Mouse (Mus musculus) forebrain, embryonic 15.5 days (tissue): Measurements from ENCODE around the gene Il21. TPM values are rescaled to one million over a fixed set of nuclear protein-coding genes. Genes with fewer than 3 reads are reported as not detected.

Experiments used
- ATAC-seq: fragments of 200-750 bp; cut with Nextera tagmentation; replicated peaks from 2 replicates; pipeline ENCODE4 v1.8.0; 2017; ENCODE audit warnings: mild to moderate bottlenecking, moderate TSS enrichment, moderate library complexity
- H3K27ac ChIP-seq: fragments of 300-500 bp; sonication (generic); replicated peaks from 2 replicates; pipeline ENCODE4 v1.5.1; 2015; ENCODE audit warnings: mild to moderate bottlenecking, inconsistent platforms
- H3K27me3 ChIP-seq: fragments of 300-500 bp; sonication (generic); 2 replicates; pipeline ENCODE4 v1.6.1; 2015; ENCODE audit warnings: inconsistent platforms
- H3K36me3 ChIP-seq: fragments of 300-500 bp; sonication (generic); 2 replicates; pipeline ENCODE4 v1.6.1; 2015; ENCODE audit warnings: mild to moderate bottlenecking, inconsistent platforms
- H3K4me1 ChIP-seq: fragments of 300-500 bp; sonication (generic); 2 replicates; pipeline ENCODE4 v1.6.1; 2015; ENCODE audit warnings: inconsistent platforms
- H3K4me2 ChIP-seq: fragments of 300-500 bp; sonication (generic); replicated peaks from 2 replicates; pipeline ENCODE4 v1.6.1; 2015; ENCODE audit warnings: mild to moderate bottlenecking, inconsistent platforms
- H3K4me3 ChIP-seq: fragments of 300-500 bp; sonication (generic); 2 replicates; pipeline ENCODE4 v1.5.1; 2015; ENCODE audit warnings: mild to moderate bottlenecking, inconsistent platforms
- H3K9ac ChIP-seq: fragments of 300-500 bp; sonication (generic); replicated peaks from 2 replicates; pipeline ENCODE4 v1.6.1; 2015; ENCODE audit warnings: mild to moderate bottlenecking, inconsistent platforms
- H3K9me3 ChIP-seq: fragments of 300-500 bp; sonication (generic); 2 replicates; pipeline ENCODE4 v1.6.1; 2016; ENCODE audit warnings: inconsistent platforms
- WGBS: fragments of 180-500 bp; shearing (Covaris S2); methylation state at CpG from one replicate; pipeline ENCODE4 v1.1.7; 2015; ENCODE audit warnings: mixed read lengths; 5-methylcytosine and 5-hydroxymethylcytosine counted together
- polyA plus RNA-seq: library from polyadenylated mRNA; unstranded; fragments of >200 nt; fragmentation: Nextera tagmentation; extraction: Ambion mirVana; gene quantifications from 2 replicates; pipeline ENCODE4 v1.2.1, GENCODE M21; 2015

The Il21 gene
- not detected in 2 replicates for polyA plus RNA-seq

- ATAC-seq = no peak
- Histone ChIP-seq H3K9ac (no peak within 1 kb of the TSS), H3K4me1 (no peaks in the 10 kb centered on the region), H3K4me2 (no peak within 1 kb of the TSS), H3K27me3 (no peaks in the 10 kb centered on the region), H3K27ac (no peak within 1 kb of the TSS), H3K36me3 (no peaks in the 10 kb centered on the region), H3K4me3 (no peak within 1 kb of the TSS), H3K9me3 (no peaks in the 10 kb centered on the region)
- WGBS = 90% methylated on average over 7 of the region's 7 CpGs
Observed at GRCm38 (mm10) chr3:37232586-37233222, at the start of gene Il21. Gene Il21, minus strand, starts transcription at chr3:37232636.

GRCm38 (mm10) chr3:37280871-37281270 lies 48.4 kb upstream of the Il21 start:
- Histone ChIP-seq H3K4me3 (no peak overlapping the region), H3K4me1 (0 out of 2 replicates have a peak, but pooled peaks cover 5% of the 10 kb centered on the region), H3K9me3 (no peaks in the 10 kb centered on the region), H3K36me3 (no peaks in the 10 kb centered on the region), H3K4me2 (no peak overlapping the region), H3K27me3 (no peaks in the 10 kb centered on the region), H3K27ac (no peak overlapping the region), H3K9ac (no peak overlapping the region)
- 72% methylated on average over 8 of the region's 8 CpGs for WGBS
- ATAC-seq = no peak

- Histone ChIP-seq H3K4me1 (0 out of 2 replicates have a peak, but pooled peaks cover 5% of the 10 kb centered on the region), H3K4me3 (no peak overlapping the region), H3K36me3 (no peaks in the 10 kb centered on the region), H3K9ac (no peak overlapping the region), H3K27me3 (no peaks in the 10 kb centered on the region), H3K27ac (no peak overlapping the region), H3K9me3 (no peaks in the 10 kb centered on the region), H3K4me2 (no peak overlapping the region)
- WGBS = 97% methylated on average over 1 of the region's 1 CpGs
- no peak for ATAC-seq
Observed at GRCm38 (mm10) chr3:37280221-37280620, 47.8 kb upstream of the Il21 start.

- no peaks in the 10 kb centered on the region for H3K27me3 ChIP-seq
- WGBS = 78% methylated on average over 6 of the region's 6 CpGs
- no peak overlapping the region for H3K4me3 ChIP-seq
- H3K9me3 ChIP-seq = no peaks in the 10 kb centered on the region
- no peak overlapping the region for H3K27ac ChIP-seq
- no peaks in the 10 kb centered on the region for H3K36me3 ChIP-seq
- H3K9ac ChIP-seq = no peak overlapping the region
- no peaks in the 10 kb centered on the region for H3K4me1 ChIP-seq
- no peak for ATAC-seq
- no peak overlapping the region for H3K4me2 ChIP-seq
Observed at GRCm38 (mm10) chr3:37274661-37275060, 42.2 kb upstream of the Il21 start.

- no peak overlapping the region for H3K4me2 ChIP-seq
- no peaks in the 10 kb centered on the region for H3K9me3 ChIP-seq
- no peaks in the 10 kb centered on the region for H3K36me3 ChIP-seq
- H3K27me3 ChIP-seq = no peaks in the 10 kb centered on the region
- 87% methylated on average over 7 of the region's 7 CpGs for WGBS
- H3K9ac ChIP-seq = no peak overlapping the region
- no peak for ATAC-seq
- H3K27ac ChIP-seq = no peak overlapping the region
- H3K4me3 ChIP-seq = no peak overlapping the region
- no peaks in the 10 kb centered on the region for H3K4me1 ChIP-seq
Observed at GRCm38 (mm10) chr3:37273092-37273491, 40.7 kb upstream of the Il21 start.

- Histone ChIP-seq H3K9ac (no peak overlapping the region), H3K4me2 (no peak overlapping the region), H3K4me1 (no peaks in the 10 kb centered on the region), H3K36me3 (no peaks in the 10 kb centered on the region), H3K27ac (no peak overlapping the region), H3K4me3 (no peak overlapping the region), H3K27me3 (no peaks in the 10 kb centered on the region), H3K9me3 (no peaks in the 10 kb centered on the region)
- WGBS = 4% methylated on average over 1 of the region's 1 CpGs
- ATAC-seq = no peak
Observed at GRCm38 (mm10) chr3:37271209-37271608, 38.8 kb upstream of the Il21 start.

GRCm38 (mm10) chr3:37269926-37270325 lies 37.5 kb upstream of the Il21 start:
- H3K4me1 ChIP-seq = no peaks in the 10 kb centered on the region
- no peak for ATAC-seq
- H3K27ac ChIP-seq = no peak overlapping the region
- H3K9me3 ChIP-seq = no peaks in the 10 kb centered on the region
- H3K4me3 ChIP-seq = no peak overlapping the region
- no peaks in the 10 kb centered on the region for H3K27me3 ChIP-seq
- 80% methylated on average over 4 of the region's 4 CpGs for WGBS
- no peaks in the 10 kb centered on the region for H3K36me3 ChIP-seq
- H3K9ac ChIP-seq = no peak overlapping the region
- H3K4me2 ChIP-seq = no peak overlapping the region

- Histone ChIP-seq H3K27me3 (no peaks in the 10 kb centered on the region), H3K27ac (no peak overlapping the region), H3K4me1 (no peaks in the 10 kb centered on the region), H3K4me3 (no peak overlapping the region), H3K9me3 (no peaks in the 10 kb centered on the region), H3K9ac (no peak overlapping the region), H3K36me3 (no peaks in the 10 kb centered on the region), H3K4me2 (no peak overlapping the region)
- no peak for ATAC-seq
- WGBS = 77% methylated on average over 11 of the region's 11 CpGs
Observed at GRCm38 (mm10) chr3:37268338-37268737, 35.9 kb upstream of the Il21 start.

- Histone ChIP-seq H3K9me3 (no peaks in the 10 kb centered on the region), H3K27me3 (no peaks in the 10 kb centered on the region), H3K4me2 (no peak overlapping the region), H3K4me3 (no peak overlapping the region), H3K36me3 (no peaks in the 10 kb centered on the region), H3K27ac (no peak overlapping the region), H3K9ac (no peak overlapping the region), H3K4me1 (no peaks in the 10 kb centered on the region)
- 59% methylated on average over 10 of the region's 10 CpGs for WGBS
- no peak; the same call in 1 of the 2 replicates for ATAC-seq
Observed at GRCm38 (mm10) chr3:37259331-37259999, 27.0 kb upstream of the Il21 start.

GRCm38 (mm10) chr3:37257776-37258175 lies 25.3 kb upstream of the Il21 start:
- Histone ChIP-seq H3K9me3 (no peaks in the 10 kb centered on the region), H3K9ac (no peak overlapping the region), H3K27ac (no peak overlapping the region), H3K4me1 (no peaks in the 10 kb centered on the region), H3K4me3 (no peak overlapping the region), H3K36me3 (no peaks in the 10 kb centered on the region), H3K4me2 (no peak overlapping the region), H3K27me3 (no peaks in the 10 kb centered on the region)
- ATAC-seq = no peak
- WGBS = 88% methylated on average over 15 of the region's 15 CpGs

- no peak overlapping the region for H3K4me2 ChIP-seq
- H3K4me3 ChIP-seq = no peak overlapping the region
- 92% methylated on average over 3 of the region's 3 CpGs for WGBS
- H3K36me3 ChIP-seq = no peaks in the 10 kb centered on the region
- no peak overlapping the region for H3K27ac ChIP-seq
- no peaks in the 10 kb centered on the region for H3K4me1 ChIP-seq
- no peaks in the 10 kb centered on the region for H3K27me3 ChIP-seq
- H3K9me3 ChIP-seq = no peaks in the 10 kb centered on the region
- H3K9ac ChIP-seq = no peak overlapping the region
- ATAC-seq = no peak
Observed at GRCm38 (mm10) chr3:37250967-37251366, 18.5 kb upstream of the Il21 start.

- Histone ChIP-seq H3K27ac (no peak overlapping the region), H3K36me3 (no peaks in the 10 kb centered on the region), H3K4me1 (no peaks in the 10 kb centered on the region), H3K9ac (no peak overlapping the region), H3K4me3 (no peak overlapping the region), H3K4me2 (no peak overlapping the region), H3K9me3 (no peaks in the 10 kb centered on the region), H3K27me3 (no peaks in the 10 kb centered on the region)
- 82% methylated on average over 4 of the region's 4 CpGs for WGBS
- ATAC-seq = no peak
Observed at GRCm38 (mm10) chr3:37235025-37235424, 2.6 kb upstream of the Il21 start.

GRCm38 (mm10) chr3:37231153-37231552 lies 1.3 kb downstream of the Il21 start:
- Histone ChIP-seq H3K36me3 (no peaks in the 10 kb centered on the region), H3K9me3 (no peaks in the 10 kb centered on the region), H3K27ac (no peak overlapping the region), H3K4me2 (no peak overlapping the region), H3K4me1 (no peaks in the 10 kb centered on the region), H3K9ac (no peak overlapping the region), H3K27me3 (no peaks in the 10 kb centered on the region), H3K4me3 (no peak overlapping the region)
- 34% methylated on average over 7 of the region's 7 CpGs for WGBS
- no peak for ATAC-seq
